Mouse (Mus musculus) megakaryocyte, embryonic 14.5 days (primary cell): ENCODE measurements at regions not wholly inside any gene's neighbourhood (a gene's known extent, or its start where the extent isn't known, plus 50 kb on each side); places are given as distances from the start of the nearest gene placed in this dataset.

ENCODE experiments used
- FLI1 ChIP-seq: IDR thresholded peaks from 2 replicates; pipeline ENCODE4 v1.6.1; 2012; ENCODE audit warnings: low read length, inconsistent platforms, mixed read lengths
- GATA1 ChIP-seq: IDR thresholded peaks from 3 replicates; pipeline ENCODE4 v1.6.1; 2012; ENCODE audit warnings: mixed read lengths, low read length, inconsistent platforms, borderline replicate concordance

DNA sequence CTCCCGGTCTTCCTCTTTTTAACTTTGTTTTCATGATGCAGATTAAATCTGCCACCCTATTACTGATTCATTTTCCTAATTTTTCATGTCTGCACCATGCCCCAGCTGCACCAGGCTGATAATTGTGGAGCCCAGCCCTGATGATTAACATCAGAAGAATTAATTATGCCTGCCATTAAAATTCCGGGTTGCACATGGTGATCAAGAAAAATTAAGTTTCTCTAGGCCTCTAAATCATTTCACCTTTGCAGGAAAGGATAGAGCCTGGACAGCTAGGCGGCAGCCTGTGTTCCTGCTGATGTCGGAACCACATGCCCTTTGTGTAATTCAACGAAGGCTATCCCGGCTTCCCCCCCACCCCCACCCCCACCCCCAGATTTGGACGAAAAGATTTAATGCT lies 233.7 kb upstream of the Hnrnpa3 start:
- TF ChIP-seq GATA1 (no peak), FLI1 (no peak)
